Mouse (Mus musculus) heart, postnatal 25 days (tissue): ENCODE data around the gene Prtn3. TPM values are rescaled to one million over a fixed set of nuclear protein-coding genes. Genes with fewer than 3 reads are reported as not detected.

Experiments used
- DNase-seq: peaks from one replicate; pipeline ENCODE4 v3.0.0; 2022; ENCODE audit warnings: low spot score
- intact Hi-C: fragments of 180-260 bp; cut with DNase I; formaldehyde crosslinking; loops from one replicate; pipeline ENCODE4 v1.15.1; 2025
- total RNA-seq, 2 experiments: library from RNA; stranded (reverse); gene quantifications; 2 replicates each; pipeline ENCODE4 v1.2.3; 2021

The Prtn3 gene
- total RNA-seq, 2 experiments from 2014 or later, result 0.44 TPM; not detected in 1

DNA sequence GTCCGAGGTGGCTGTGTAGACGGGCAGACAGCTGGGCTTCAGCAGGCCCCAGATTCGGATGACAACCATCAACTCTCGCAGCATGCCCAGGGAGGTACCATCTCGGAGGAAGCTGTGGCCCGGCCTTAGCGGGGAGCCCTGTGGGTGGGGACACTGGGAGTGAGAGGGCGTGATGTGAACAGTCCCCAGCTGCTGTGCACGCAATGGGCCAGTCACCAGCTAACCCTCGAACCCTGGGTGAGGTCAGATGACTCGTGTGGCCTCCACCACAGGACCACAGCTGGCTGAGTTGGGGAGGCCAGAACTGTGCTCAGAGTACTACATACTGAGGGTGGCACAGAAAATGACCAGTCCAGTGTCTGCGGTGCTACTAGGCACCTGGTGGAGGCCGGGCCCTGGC is 22.5 kb downstream of the Prtn3 start:
- intact Hi-C loops, result no loop called here

GRCm38 (mm10) chr10:79897316-79898245 is 23.3 kb downstream of the Prtn3 start:
- no peak for DNase-seq
- intact Hi-C loops, result no loop called here

More for the DNA sequence above, 22.5 kb downstream of the Prtn3 start:
- no peak for DNase-seq

DNA sequence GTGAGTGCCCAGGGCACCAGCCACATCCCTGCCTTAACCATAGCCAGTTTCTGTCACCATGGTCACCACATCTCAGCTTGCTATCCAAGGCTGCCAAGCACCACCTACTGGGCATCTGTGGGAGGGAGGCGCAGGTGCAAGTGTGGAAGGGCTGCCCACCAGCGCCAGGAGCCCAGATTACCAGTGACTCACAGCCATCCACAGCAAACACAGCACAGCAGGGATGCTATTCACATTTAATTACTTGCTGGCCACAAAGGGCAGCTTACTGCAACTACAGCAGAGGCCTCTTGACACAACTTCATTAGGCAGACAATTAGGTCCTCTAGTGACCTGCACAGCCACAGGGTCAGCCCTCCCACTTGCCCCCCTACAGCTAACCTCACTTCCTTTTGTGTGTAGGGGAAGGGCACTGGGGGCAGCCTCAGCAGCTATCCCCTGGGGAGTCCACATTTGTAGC is 26.7 kb downstream of the Prtn3 start:
- intact Hi-C loops, result no loop called here

DNA sequence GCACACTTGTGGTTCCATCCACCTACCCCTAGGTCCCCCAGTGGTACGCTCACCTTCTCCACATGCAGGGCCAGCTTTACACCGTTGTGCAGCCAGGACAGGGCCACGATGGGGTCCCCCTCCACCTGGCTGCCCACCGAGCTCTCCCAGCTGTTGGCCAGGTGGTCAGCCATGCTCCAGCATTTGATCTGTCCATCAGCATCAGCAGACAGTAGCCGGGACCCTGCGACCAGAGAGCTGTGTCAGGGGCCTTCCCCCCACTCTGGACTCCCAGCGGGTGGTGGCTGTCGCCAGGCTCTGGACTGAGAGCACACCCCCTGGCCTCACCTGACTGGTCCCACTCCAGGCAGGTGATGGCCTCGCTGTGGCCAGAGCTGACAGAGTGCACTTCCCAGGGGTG is 32.4 kb downstream of the Prtn3 start:
- intact Hi-C loops, result no loop called here
- DNase-seq, result no peak

More for the DNA sequence above, 26.7 kb downstream of the Prtn3 start:
- DNase-seq, result no peak

GRCm38 (mm10) chr10:79907415-79907814 is 33.1 kb downstream of the Prtn3 start:
- no peak for DNase-seq
- intact Hi-C loops, result no loop called here

- peak; percentile 93 for DNase-seq
- intact Hi-C loops, result no loop called here
Measured at GRCm38 (mm10) chr10:79908167-79909091, 34.2 kb downstream of the Prtn3 start, which contains the start of gene Med16. Gene Med16, minus strand, starts transcription at chr10:79908923.

DNA sequence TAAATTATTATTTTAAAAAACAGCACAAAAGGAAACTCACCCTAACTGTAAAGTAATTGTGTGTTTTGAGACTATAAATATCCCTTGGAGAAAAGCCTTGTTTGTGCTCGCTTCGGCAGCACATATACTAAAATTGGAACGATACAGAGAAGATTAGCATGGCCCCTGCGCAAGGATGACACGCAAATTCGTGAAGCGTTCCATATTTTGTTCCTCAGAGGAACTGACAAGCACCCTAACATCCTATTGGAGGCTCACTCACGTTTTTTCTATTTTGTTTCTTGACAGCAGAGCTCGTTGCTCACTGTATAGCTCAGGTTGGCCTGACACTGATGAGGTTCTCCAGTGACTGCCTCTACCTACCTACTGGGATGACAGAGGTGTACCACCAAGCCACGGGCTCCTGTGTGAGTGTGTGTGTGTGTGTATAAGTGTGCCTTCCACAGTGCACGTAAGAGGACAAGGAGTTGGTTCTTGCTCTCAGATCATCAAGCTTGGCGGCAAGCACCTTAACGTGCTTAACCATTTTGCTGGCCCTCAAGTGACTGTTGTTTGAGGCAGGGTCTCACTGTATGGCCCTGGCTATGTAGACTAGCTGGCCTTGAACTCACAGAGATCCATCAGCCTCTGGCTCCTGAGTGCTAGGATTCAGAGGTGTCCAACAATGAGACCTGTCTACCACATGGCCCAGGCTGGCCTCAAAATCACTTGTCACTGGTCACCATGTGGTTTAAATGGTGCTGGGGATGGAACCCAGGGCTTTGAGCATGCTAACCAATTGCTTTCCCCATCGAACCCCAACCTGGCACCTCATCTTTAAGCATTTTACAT is 35.0 kb downstream of the Prtn3 start:
- no peak for DNase-seq
- intact Hi-C loops, result no loop called here

DNA sequence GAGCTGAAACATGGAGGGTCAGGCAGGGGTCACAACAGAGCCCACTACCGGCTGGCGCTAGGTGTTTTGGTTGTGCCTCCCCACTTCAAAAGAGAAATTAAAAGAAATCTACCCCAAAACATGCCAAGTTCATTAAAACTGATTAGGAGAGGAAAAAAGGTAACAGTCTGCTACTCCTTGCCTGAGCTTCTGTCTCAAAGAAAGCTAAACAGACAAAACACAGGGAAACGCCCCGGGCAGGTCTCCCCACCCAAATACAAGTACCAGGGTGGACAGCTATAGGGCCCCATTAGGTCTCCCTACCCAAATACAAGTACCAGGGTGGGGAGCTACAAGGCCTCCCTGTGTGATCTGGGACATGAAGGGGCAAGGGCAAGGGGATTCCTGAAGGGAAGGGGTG is 36.3 kb downstream of the Prtn3 start, which contains the start of gene Gm26602:
Gene Gm26602, plus strand, starts transcription at position 301 of the 400 bp plus-strand sequence.
- DNase-seq, result no peak
- intact Hi-C loops, result no loop called here

- DNase-seq, result no peak
- intact Hi-C loops, result no loop called here
Measured at GRCm38 (mm10) chr10:79912412-79912811, 38.1 kb downstream of the Prtn3 start.

GRCm38 (mm10) chr10:79914131-79914947 is 40.1 kb downstream of the Prtn3 start:
- intact Hi-C loops, result no loop called here

DNA sequence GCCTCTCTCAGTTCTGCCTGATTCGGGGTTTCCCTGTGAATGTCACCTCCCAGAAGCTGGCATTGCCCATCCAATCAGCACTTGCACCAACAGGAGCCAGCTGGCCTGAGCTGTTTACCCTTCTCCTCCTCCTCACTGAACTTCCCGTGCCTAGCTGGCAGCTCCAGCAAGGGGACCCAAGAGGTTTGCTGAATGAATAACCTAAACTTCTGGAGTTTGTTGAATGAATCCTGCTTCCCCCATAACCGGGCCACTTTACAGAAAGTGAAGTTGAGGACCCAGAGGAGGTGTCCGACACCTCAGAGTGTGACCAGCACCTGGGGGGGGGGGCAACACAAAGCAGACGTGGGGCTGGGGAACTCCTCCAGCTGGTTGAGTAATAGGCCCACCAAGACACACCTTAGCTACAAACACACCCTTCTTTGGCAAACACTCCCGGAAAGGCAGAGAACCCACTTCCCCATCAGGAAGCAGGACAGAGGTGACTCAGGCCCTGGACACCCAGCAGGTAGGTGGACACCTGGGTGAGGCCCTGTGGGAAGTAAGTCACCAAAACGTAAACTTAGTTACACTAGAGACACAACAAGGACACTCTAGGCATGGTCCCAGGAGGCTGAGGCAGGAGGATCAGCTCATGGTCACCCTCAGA is 40.8 kb downstream of the Prtn3 start:
- intact Hi-C loops, result no loop called here
- no peak for DNase-seq

More at GRCm38 (mm10) chr10:79914131-79914947, 40.1 kb downstream of the Prtn3 start:
- DNase-seq, result no peak

GRCm38 (mm10) chr10:79916081-79916480 is 41.8 kb downstream of the Prtn3 start:
- intact Hi-C loops, result no loop called here
- DNase-seq, result no peak

DNA sequence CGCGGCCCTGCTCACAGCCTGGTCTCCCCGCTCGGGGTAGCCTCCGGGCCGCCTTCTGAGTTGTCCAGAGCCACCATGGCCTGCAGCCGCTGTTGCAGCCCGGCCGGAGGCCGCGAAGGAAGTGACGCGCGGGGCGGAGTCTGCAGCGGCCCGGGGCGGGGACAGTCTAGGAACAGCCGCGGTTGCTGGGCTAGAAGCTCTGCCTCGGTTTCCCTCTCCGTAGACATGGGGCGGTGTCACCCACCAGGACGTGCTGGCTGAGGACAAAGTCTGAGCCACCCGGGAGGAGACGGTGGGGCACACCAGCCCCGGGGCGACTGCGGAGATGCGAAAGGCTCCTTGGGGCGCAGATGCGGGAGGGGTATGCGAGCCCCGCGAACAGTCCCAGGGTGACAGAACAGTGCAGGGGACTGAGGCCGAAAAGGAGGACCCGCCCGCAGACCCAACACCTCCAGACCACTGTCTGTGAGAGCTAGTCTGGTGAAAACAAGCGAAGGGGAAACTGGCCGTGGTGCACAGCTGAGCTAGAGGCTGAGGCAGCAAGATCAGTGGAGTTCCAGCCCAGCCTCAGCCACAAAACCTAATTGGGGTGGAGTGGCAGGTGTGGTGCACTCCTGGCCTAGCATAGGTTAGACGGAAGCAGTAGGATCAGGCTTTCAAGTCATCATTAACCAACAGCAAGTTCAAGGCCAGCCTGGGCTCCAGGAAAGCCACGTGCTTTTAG is 42.7 kb downstream of the Prtn3 start, which contains the start of gene Kiss1r:
Gene Kiss1r, plus strand, starts transcription at position 164 of the 724 bp plus-strand sequence.
- DNase-seq, result peak; percentile 78
- intact Hi-C loops, result no loop called here

DNA sequence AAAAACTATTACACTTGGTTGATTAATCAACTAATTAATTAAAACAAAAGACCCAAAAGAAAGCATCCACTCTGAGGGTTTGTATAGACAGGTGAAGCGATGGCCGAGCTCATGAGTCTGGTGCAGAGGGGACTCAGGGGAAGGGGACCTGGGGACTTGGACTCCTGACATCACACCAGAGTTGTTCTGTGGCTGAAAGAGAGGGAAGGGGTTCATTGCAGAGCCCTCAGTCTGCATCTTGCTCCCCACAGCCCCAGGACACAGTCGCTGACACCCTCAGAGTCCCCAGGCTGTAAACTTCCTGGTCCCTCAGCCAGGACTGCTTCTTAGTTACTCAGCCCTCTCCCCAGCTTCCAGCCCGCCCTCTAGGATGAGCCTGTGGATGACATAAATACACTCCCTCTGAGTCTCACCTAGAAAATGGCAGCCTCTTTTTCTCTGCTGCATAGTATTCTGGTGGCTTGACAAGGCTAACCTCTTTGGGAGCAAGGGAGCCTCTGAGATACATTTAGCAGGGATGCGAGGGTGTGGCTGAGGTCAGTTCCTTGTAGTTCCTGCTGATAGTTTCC is 43.3 kb downstream of the Prtn3 start:
- intact Hi-C loops, result no loop called here
- no peak for DNase-seq

- DNase-seq, result no peak
- intact Hi-C loops, result no loop called here
Measured at GRCm38 (mm10) chr10:79918231-79919078, 44.2 kb downstream of the Prtn3 start.

GRCm38 (mm10) chr10:79919251-79919849 is 45.1 kb downstream of the Prtn3 start:
- intact Hi-C loops, result no loop called here
- no peak for DNase-seq
